Mouse (Mus musculus): ENCODE results near the gene Megf11. TPM values are rescaled to one million over a fixed set of nuclear protein-coding genes. Genes with fewer than 3 reads are reported as not detected.
A peak's percentile ranks its signal among the peaks of the same experiment; 100 is the strongest.

Gene Megf11
- polyA plus RNA-seq, 1 experiment from 2014 or later, result 16.3 TPM

GRCm38 (mm10) chr9:64553441-64553840 is 168.0 kb downstream of the Megf11 start:
- H3K27me3 ChIP-seq, result no peaks in the 10 kb centered on the region
- H3K36me3 ChIP-seq, result no peaks in the 10 kb centered on the region
- H3K9ac ChIP-seq, result no peak overlapping the region
- 57% methylated on average over 4 of the region's 4 CpGs for WGBS
- no peak for ATAC-seq (ENCODE audit: low FRiP score, low read depth)
- H3K4me2 ChIP-seq, result no peak overlapping the region
- H3K4me3 ChIP-seq, result no peak overlapping the region
- no peaks in the 10 kb centered on the region for H3K9me3 ChIP-seq
- H3K27ac ChIP-seq (replicated peaks), result no peak overlapping the region
- H3K4me1 ChIP-seq (replicated peaks), result peaks cover 27% of the 10 kb centered on the region

- 27% methylated on average over 7 of the region's 7 CpGs for WGBS
- ATAC-seq (ENCODE audit: low FRiP score, low read depth), result peak; percentile 85
- H3K27ac ChIP-seq (replicated peaks), result no peak overlapping the region
- no peaks in the 10 kb centered on the region for H3K27me3 ChIP-seq
- H3K36me3 ChIP-seq, result no peaks in the 10 kb centered on the region
- no peak overlapping the region for H3K4me3 ChIP-seq
- no peak overlapping the region for H3K9ac ChIP-seq
- H3K4me2 ChIP-seq, result no peak overlapping the region
- peaks cover 22% of the 10 kb centered on the region for H3K4me1 ChIP-seq (replicated peaks)
- no peaks in the 10 kb centered on the region for H3K9me3 ChIP-seq
Observed at GRCm38 (mm10) chr9:64555620-64556019, 170.2 kb downstream of the Megf11 start.

- Histone ChIP-seq H3K9me3 (no peaks in the 10 kb centered on the region), H3K4me3 (no peak overlapping the region), H3K36me3 (no peaks in the 10 kb centered on the region), H3K4me1 (replicated peaks) (peaks cover 23% of the 10 kb centered on the region), H3K27ac (replicated peaks) (no peak overlapping the region), H3K27me3 (no peaks in the 10 kb centered on the region), H3K4me2 (no peak overlapping the region), H3K9ac (no peak overlapping the region)
- 82% methylated on average over 11 of the region's 11 CpGs for WGBS
- ATAC-seq (ENCODE audit: low FRiP score, low read depth), result no peak
Observed at GRCm38 (mm10) chr9:64557110-64557745, 171.8 kb downstream of the Megf11 start.

GRCm38 (mm10) chr9:64557846-64558530 is 172.6 kb downstream of the Megf11 start:
- Histone ChIP-seq H3K4me2 (no peak overlapping the region), H3K9ac (no peak overlapping the region), H3K9me3 (no peaks in the 10 kb centered on the region), H3K27ac (replicated peaks) (no peak overlapping the region), H3K27me3 (no peaks in the 10 kb centered on the region), H3K4me1 (replicated peaks) (peaks cover 23% of the 10 kb centered on the region), H3K36me3 (no peaks in the 10 kb centered on the region), H3K4me3 (no peak overlapping the region)
- no peak for ATAC-seq (ENCODE audit: low FRiP score, low read depth)
- WGBS, result 92% methylated on average over 7 of the region's 7 CpGs

GRCm38 (mm10) chr9:64564315-64564767 is 178.9 kb downstream of the Megf11 start:
- Histone ChIP-seq H3K9ac (no peak overlapping the region), H3K27me3 (no peaks in the 10 kb centered on the region), H3K27ac (replicated peaks) (no peak overlapping the region), H3K4me2 (no peak overlapping the region), H3K4me1 (replicated peaks) (0 out of 2 replicates have a peak, but pooled peaks cover 4% of the 10 kb centered on the region), H3K36me3 (no peaks in the 10 kb centered on the region), H3K4me3 (no peak overlapping the region), H3K9me3 (no peaks in the 10 kb centered on the region)
- ATAC-seq (ENCODE audit: low FRiP score, low read depth), result no peak
- WGBS, result 73% methylated on average over 5 of the region's 5 CpGs

- no peak overlapping the region for H3K4me3 ChIP-seq
- no peak overlapping the region for H3K4me2 ChIP-seq
- H3K9me3 ChIP-seq, result no peaks in the 10 kb centered on the region
- no peaks in the 10 kb centered on the region for H3K27me3 ChIP-seq
- ATAC-seq (ENCODE audit: low FRiP score, low read depth), result no peak
- 0 out of 2 replicates have a peak, but pooled peaks cover 1% of the 10 kb centered on the region for H3K4me1 ChIP-seq (replicated peaks)
- H3K27ac ChIP-seq (replicated peaks), result no peak overlapping the region
- H3K9ac ChIP-seq, result no peak overlapping the region
- H3K36me3 ChIP-seq, result no peaks in the 10 kb centered on the region
Observed at GRCm38 (mm10) chr9:64565915-64566314, 180.5 kb downstream of the Megf11 start.

- Histone ChIP-seq H3K36me3 (no peaks in the 10 kb centered on the region), H3K27me3 (no peaks in the 10 kb centered on the region), H3K4me3 (no peak overlapping the region), H3K9ac (no peak overlapping the region), H3K9me3 (no peaks in the 10 kb centered on the region), H3K4me1 (replicated peaks) (no peaks in the 10 kb centered on the region), H3K27ac (replicated peaks) (no peak overlapping the region), H3K4me2 (no peak overlapping the region)
- no peak for ATAC-seq (ENCODE audit: low FRiP score, low read depth)
- 52% methylated on average over 2 of the region's 2 CpGs for WGBS
Observed at GRCm38 (mm10) chr9:64566376-64566775, 180.9 kb downstream of the Megf11 start.

- no peaks in the 10 kb centered on the region for H3K27me3 ChIP-seq
- no peaks in the 10 kb centered on the region for H3K9me3 ChIP-seq
- no peak overlapping the region for H3K27ac ChIP-seq (replicated peaks)
- 78% methylated on average over 5 of the region's 5 CpGs for WGBS
- H3K4me1 ChIP-seq (replicated peaks), result no peaks in the 10 kb centered on the region
- H3K9ac ChIP-seq, result no peak overlapping the region
- ATAC-seq (ENCODE audit: low FRiP score, low read depth), result no peak
- no peak overlapping the region for H3K4me3 ChIP-seq
- H3K4me2 ChIP-seq, result no peak overlapping the region
- no peaks in the 10 kb centered on the region for H3K36me3 ChIP-seq
Observed at GRCm38 (mm10) chr9:64567482-64567881, 182.1 kb downstream of the Megf11 start.

GRCm38 (mm10) chr9:64568467-64569260 is 183.2 kb downstream of the Megf11 start:
- Histone ChIP-seq H3K4me1 (replicated peaks) (no peaks in the 10 kb centered on the region), H3K36me3 (no peaks in the 10 kb centered on the region), H3K4me3 (no peak overlapping the region), H3K27me3 (no peaks in the 10 kb centered on the region), H3K4me2 (no peak overlapping the region), H3K27ac (replicated peaks) (no peak overlapping the region), H3K9ac (no peak overlapping the region), H3K9me3 (no peaks in the 10 kb centered on the region)
- WGBS, result 53% methylated on average over 8 of the region's 8 CpGs
- peak; percentile 47; the same call in 1 of the 2 replicates for ATAC-seq (ENCODE audit: low FRiP score, low read depth)

- Histone ChIP-seq H3K36me3 (no peaks in the 10 kb centered on the region), H3K27me3 (no peaks in the 10 kb centered on the region), H3K27ac (replicated peaks) (no peak overlapping the region), H3K9me3 (no peaks in the 10 kb centered on the region), H3K9ac (no peak overlapping the region), H3K4me3 (no peak overlapping the region), H3K4me2 (no peak overlapping the region), H3K4me1 (replicated peaks) (peaks cover under 1% of the 10 kb centered on the region; the same call in 1 of the 2 replicates)
- 54% methylated on average over 4 of the region's 4 CpGs for WGBS
- no peak for ATAC-seq (ENCODE audit: low FRiP score, low read depth)
Observed at GRCm38 (mm10) chr9:64570448-64570847, 185.0 kb downstream of the Megf11 start.

- H3K9me3 ChIP-seq, result no peaks in the 10 kb centered on the region
- 91% methylated on average over 8 of the region's 8 CpGs for WGBS
- no peak for ATAC-seq (ENCODE audit: low FRiP score, low read depth)
- no peak overlapping the region for H3K9ac ChIP-seq
- H3K4me1 ChIP-seq (replicated peaks), result peaks cover 6% of the 10 kb centered on the region
- no peak overlapping the region for H3K27ac ChIP-seq (replicated peaks)
- no peak overlapping the region for H3K4me3 ChIP-seq
- no peak overlapping the region for H3K4me2 ChIP-seq
- H3K36me3 ChIP-seq, result no peaks in the 10 kb centered on the region
- H3K27me3 ChIP-seq, result no peaks in the 10 kb centered on the region
Observed at GRCm38 (mm10) chr9:64571091-64571490, 185.7 kb downstream of the Megf11 start.

- no peak overlapping the region for H3K27ac ChIP-seq (replicated peaks)
- WGBS, result 66% methylated on average over 7 of the region's 7 CpGs
- no peaks in the 10 kb centered on the region for H3K9me3 ChIP-seq
- H3K4me1 ChIP-seq (replicated peaks), result peaks cover 16% of the 10 kb centered on the region
- no peak overlapping the region for H3K4me2 ChIP-seq
- H3K36me3 ChIP-seq, result no peaks in the 10 kb centered on the region
- H3K4me3 ChIP-seq, result no peak overlapping the region
- ATAC-seq (ENCODE audit: low FRiP score, low read depth), result no peak
- no peak overlapping the region for H3K9ac ChIP-seq
- no peaks in the 10 kb centered on the region for H3K27me3 ChIP-seq
Observed at GRCm38 (mm10) chr9:64572629-64573190, 187.3 kb downstream of the Megf11 start.
